Mouse (Mus musculus) macrophage (primary cell): Measurements from ENCODE around the gene Cfap299. TPM values are rescaled to one million over a fixed set of nuclear protein-coding genes. Genes with fewer than 3 reads are reported as not detected.
"Not testable (repeated sequence)": the region's sequence is repeated elsewhere in the genome, so short reads cannot be mapped to it uniquely, and the experiment has no call there.

Experiments
- H3K27ac ChIP-seq: fragments of 350-480 bp; formaldehyde crosslinking; 2 replicates; pipeline ENCODE4 v1.9.0; 2021
- H3K36me3 ChIP-seq: fragments of 350-480 bp; formaldehyde crosslinking; 2 replicates; pipeline ENCODE4 v1.9.0; 2021; ENCODE audit errors: inconsistent target
- H3K4me3 ChIP-seq: fragments of 350-480 bp; formaldehyde crosslinking; 2 replicates; pipeline ENCODE4 v1.9.0; 2021; ENCODE audit errors: inconsistent target
- H3K79me2 ChIP-seq: fragments of 350-480 bp; formaldehyde crosslinking; 2 replicates; pipeline ENCODE4 v1.9.0; 2021; ENCODE audit errors: inconsistent target
- WGBS: methylation state at CpG from one replicate; pipeline ENCODE4 v1.1.7; 2026; ENCODE audit warnings: inconsistent platforms; ENCODE audit not compliant: missing documents; 5-methylcytosine and 5-hydroxymethylcytosine counted together
- polyA plus RNA-seq: library from polyadenylated mRNA; stranded (reverse); fragments of 250-400 nt; gene quantifications from 3 replicates; pipeline ENCODE4 v1.2.4, GENCODE M21; 2018; ENCODE audit warnings: inconsistent platforms
- total RNA-seq, 78 experiments: library from RNA; depleted of rRNA; stranded (reverse); fragments of 250-400 nt; gene quantifications; 1 replicate in 9 of 78; 2 replicates in 24 of 78; 3 replicates in 43 of 78; 4 replicates in 2 of 78; pipeline ENCODE4 v1.2.4; 2018; ENCODE audit warnings: inconsistent platforms in 56 of 78

Cfap299 gene
- total RNA-seq (2018; cell fraction: chromatin; rRNA removed) = not detected
- not detected for total RNA-seq (2018; cell fraction: cytosol; rRNA removed)
- total RNA-seq (2018; cell fraction: nucleus; rRNA removed) = not detected
- polyA plus RNA-seq = not detected in 3 replicates

DNA sequence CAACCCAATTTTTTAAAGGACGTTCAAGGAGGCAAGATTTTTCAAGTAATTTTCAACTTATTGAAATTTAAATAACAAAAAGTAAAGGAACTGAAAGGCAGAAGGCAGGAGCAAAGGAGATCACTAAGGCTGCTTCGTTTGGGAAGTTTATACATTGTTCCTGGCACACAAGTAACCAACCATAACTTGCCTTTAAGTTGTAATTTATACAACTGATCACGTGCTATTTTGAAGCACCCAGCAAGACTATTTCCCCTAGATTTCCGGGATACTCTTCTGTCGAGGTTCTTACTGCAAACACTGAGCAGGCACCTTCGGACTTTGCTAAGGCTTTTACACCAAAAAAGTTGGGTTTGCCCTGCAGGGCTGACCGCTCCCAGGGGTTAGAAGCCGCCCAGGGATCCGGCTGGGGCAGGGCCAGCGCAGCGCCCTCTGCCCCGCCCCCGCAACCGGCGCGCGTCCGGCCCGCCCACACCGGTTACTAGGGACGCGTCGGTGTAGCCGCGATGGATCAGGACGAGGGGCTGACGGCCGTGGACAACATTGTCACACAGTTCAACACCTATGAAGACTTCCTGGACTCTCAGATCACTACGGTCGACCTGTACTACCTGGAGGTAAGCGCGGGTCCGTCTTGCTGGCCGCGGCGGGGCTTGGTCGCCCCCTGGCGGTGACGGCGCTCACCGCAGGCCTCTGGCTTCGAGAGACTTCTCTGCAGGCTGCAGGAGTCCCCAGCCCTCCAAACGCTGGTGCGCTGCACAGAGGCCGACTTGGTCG, at the start of gene Cfap299:
Cfap299 (plus strand) TSS at position 457 of the 777 bp plus-strand sequence.
- 1% methylated on average over 46 of the region's 46 CpGs for WGBS
- Histone ChIP-seq H3K36me3 (no peaks in the 10 kb centered on the region), H3K79me2 (no peaks in the 10 kb centered on the region), H3K4me3 (no peak within 1 kb of the TSS), H3K27ac (no peak within 1 kb of the TSS)

DNA sequence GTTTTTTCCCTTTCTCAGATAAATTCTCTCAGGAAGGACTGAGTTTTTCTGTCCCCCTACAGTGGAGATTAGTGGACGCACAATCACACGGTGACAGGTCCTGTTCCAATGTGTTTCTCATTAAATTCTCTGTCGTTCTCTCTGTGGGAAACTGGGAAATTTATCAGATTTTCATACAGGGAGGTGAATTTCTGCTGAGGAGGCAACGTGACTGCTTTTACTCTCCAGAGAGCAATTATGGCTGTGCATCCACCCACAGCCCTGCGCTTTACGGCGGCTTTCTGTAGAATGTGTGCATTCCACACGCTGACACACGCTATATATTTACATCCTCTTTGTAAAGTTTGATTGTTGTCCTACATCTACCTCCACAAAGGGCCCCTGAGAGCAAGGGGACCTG, 47.1 kb upstream of the Cfap299 start:
- no peak overlapping the region for H3K27ac ChIP-seq
- no peak overlapping the region for H3K4me3 ChIP-seq
- no peaks in the 10 kb centered on the region for H3K36me3 ChIP-seq
- H3K79me2 ChIP-seq = no peaks in the 10 kb centered on the region
- 88% methylated on average over 9 of the region's 9 CpGs for WGBS

DNA sequence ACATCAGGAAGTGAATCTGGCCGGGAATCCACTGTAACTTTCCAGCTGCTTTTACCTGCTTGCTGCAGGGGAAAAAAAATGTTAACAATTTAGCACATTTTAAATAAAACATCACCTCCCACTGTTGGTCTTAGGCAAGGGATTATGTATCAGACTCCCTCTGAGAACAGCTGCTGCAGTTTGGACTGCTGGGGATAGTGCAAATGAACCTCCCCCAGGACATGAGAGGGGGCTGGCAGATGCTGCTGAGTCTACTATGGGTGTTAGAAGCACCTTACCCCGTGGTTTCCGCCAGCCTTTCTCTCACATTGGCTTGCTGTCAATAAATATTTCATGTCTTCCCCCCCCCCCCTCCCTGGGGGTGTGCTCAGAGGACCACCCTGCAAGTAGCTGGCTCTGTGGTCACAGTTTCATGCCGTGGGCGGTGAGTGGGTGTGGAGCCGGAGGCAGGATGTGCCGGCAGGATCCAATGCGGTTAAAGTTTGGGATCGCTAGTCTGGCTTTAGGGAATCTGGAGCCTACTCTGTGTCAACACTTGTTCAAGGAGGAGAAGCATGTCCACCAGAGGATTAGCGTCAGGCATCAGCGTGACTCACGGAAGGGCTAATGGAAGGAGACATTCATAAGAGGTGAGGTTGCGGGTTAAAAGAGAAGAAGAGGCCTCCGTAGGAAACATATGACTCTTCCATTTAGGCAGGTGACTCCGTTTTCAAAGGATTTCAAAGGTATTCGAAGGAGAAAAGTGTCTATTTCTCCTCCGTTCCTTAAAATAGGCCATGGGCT, 45.2 kb upstream of the Cfap299 start:
- 47% methylated on average over 17 of the region's 17 CpGs for WGBS
- Histone ChIP-seq H3K36me3 (no peaks in the 10 kb centered on the region), H3K79me2 (no peaks in the 10 kb centered on the region), H3K27ac (no peak overlapping the region), H3K4me3 (no peak overlapping the region)

DNA sequence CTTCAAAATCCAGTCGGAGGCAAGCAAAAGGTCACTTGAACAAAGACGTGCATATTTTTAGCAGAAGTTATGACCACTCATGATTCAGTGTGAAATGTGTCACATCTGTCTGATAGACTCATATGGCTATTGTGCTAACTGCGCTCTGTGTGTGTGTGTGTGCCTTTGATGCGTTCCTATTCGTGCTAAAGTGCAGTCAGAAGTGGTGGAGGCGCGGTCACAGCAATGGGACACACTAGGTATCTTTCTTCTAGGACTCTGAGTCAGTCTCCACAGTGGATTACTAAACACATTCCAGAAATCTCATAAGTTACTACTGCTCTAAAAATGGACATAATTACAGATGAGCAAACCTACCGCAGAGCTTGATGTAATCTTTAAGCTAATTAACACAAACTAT, 38.5 kb upstream of the Cfap299 start:
- H3K36me3 ChIP-seq = no peaks in the 10 kb centered on the region
- H3K27ac ChIP-seq = no peak overlapping the region
- no peaks in the 10 kb centered on the region for H3K79me2 ChIP-seq
- H3K4me3 ChIP-seq = no peak overlapping the region
- WGBS = 91% methylated on average over 7 of the region's 8 CpGs

DNA sequence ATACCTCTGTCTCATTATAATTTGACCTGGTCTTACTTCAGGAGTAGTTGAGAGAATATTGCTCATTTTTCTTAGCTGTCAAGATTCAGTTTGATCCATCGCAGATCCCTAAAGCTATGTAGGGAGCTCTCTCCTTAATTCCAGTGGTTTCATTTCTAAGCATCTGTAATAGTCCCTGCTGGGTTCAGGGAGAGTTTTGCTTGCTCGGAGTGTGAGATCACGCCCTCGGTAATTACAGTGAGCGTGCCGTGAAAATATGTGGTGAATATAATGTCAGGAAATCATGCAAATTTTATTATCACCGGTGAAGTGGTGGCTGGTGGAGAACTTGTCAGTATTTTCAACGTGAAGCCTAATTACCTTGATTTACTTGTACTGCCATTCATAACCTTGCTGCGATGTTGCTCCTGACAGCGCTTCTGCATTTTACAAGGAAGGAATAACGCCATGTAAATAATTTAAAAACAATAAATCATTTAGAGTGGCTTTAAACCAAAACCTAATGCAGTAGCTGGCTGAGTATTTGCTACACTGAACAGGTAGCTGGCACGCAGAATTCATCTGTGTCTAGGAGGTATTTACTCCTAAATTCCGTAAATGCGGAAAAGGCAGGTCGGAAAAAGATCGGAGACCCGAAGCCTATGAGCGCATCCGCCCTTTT, 36.6 kb upstream of the Cfap299 start:
- H3K4me3 ChIP-seq = no peak overlapping the region
- no peak overlapping the region for H3K27ac ChIP-seq
- WGBS = 9% methylated on average over 19 of the region's 19 CpGs
- no peaks in the 10 kb centered on the region for H3K79me2 ChIP-seq
- no peaks in the 10 kb centered on the region for H3K36me3 ChIP-seq

DNA sequence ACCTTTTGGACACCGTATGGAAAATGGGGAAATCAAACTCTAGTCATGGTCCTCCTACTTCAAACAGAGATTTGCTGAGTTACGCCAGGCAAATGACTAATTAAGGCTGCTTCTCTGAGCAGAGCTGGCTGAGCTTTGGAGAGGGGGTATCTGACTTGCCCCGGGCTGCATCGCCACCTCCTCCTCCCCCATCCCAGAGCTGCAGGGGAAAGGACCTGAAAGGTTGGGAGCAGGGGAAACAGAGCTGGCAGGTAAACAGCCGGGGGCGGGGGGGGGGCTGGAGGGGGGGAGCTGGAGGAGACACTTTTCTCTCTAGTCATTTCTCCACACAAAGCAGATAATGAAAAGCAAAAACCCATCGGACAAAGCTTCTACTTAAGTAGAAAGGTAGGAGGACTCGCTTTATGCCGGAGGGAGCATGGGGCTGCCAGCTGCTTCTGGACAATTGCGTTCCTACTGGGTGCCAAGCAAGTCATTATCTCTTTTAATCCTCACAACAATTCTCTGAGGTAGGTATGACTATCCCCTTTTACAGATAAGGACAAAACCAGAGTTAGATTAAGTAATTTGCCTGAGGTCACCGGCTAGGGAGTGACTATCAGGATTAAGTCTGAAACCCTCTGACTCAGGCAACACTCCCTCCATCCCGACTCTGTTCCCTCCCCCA, 35.9 kb upstream of the Cfap299 start:
- no peak overlapping the region for H3K4me3 ChIP-seq
- H3K79me2 ChIP-seq = no peaks in the 10 kb centered on the region
- no peaks in the 10 kb centered on the region for H3K36me3 ChIP-seq
- 10% methylated on average over 12 of the region's 12 CpGs for WGBS
- H3K27ac ChIP-seq = no peak overlapping the region

DNA sequence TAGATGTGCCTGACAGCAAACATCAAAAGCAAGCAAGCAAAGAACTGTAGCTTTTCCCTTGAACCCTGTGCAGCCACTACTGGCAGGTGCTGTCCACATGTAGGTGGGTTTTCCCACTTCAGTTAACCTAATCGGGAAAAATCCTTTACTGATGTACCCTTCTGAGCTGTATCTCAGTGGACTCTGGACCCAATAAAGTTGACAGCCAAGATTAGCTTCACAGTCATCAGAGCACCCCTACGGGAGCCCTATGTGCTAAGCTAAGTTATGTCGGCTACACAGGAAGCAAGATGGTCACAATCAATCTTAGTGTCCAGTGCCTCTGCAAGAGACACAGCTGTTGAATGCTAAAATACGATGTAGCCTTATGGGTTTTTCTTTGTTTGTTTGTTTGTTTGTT, 29.0 kb upstream of the Cfap299 start:
- Histone ChIP-seq H3K36me3 (no peaks in the 10 kb centered on the region), H3K27ac (no peak overlapping the region), H3K4me3 (no peak overlapping the region), H3K79me2 (no peaks in the 10 kb centered on the region)
- WGBS = 83% methylated on average over 4 of the region's 4 CpGs

DNA sequence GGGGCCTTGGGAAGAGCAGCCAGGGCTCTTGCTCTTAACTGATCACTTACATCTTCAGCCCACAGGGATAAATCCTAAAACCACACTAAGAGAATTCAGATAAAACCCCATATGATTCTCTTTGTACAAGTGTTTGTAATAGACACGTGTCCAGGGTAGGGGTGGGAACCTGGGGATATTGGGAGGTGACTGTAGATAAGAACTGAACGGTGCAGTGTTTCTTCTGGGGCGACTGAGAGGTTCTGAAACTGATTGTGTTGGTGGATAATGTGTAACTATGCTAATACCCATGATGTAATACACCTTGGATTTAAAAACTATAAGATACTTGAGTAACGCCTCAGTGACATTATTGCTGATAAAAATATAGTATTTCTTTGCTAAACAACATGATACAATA, 23.4 kb upstream of the Cfap299 start:
- H3K79me2 ChIP-seq = no peaks in the 10 kb centered on the region
- WGBS = 92% methylated on average over 2 of the region's 4 CpGs
- no peaks in the 10 kb centered on the region for H3K36me3 ChIP-seq
- no peak overlapping the region for H3K4me3 ChIP-seq
- H3K27ac ChIP-seq = no peak overlapping the region

DNA sequence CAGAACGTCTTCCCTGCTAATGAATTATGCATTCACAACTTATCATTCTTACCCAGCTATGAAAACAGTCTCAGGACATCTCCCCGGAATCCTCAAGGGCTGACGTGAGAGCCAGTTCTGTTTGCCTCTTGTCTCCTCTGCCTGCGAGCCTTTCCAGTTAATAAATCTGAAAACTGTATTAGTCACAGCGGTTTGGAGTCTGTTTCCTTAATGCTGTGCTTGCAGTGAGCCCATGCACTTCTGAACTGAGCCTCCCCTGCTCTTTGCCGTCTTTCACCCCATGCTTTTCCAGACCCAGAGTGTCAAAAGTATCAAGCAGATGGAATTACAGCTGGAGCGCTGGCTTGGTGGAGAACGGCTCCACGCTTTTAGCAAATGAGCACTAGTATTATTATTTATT, 22.6 kb upstream of the Cfap299 start:
- H3K79me2 ChIP-seq = no peaks in the 10 kb centered on the region
- H3K36me3 ChIP-seq = no peaks in the 10 kb centered on the region
- 81% methylated on average over 9 of the region's 9 CpGs for WGBS
- no peak overlapping the region for H3K27ac ChIP-seq
- no peak overlapping the region for H3K4me3 ChIP-seq

DNA sequence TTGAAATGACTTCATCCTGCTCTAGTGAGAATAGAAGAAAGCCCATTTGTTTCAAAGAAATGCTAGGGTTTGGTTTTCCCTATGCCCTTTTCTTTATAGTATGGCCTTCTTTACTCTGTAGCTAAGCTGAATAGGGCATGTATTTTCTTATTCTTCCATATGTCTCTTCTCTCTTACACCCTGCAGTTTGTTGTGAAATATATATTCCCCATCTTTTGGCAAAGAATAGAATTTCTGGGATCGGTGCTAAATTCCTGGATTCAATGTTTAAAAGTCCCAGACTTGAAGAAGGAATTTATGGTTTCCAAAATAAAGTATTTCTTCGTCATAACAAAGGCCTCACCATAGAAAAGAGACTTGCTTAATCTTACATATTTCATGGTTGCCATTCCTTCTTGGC, 2.5 kb upstream of the Cfap299 start:
- H3K79me2 ChIP-seq = no peaks in the 10 kb centered on the region
- no peak overlapping the region for H3K27ac ChIP-seq
- H3K4me3 ChIP-seq = no peak overlapping the region
- 100% methylated on average over 2 of the region's 2 CpGs for WGBS
- no peaks in the 10 kb centered on the region for H3K36me3 ChIP-seq

DNA sequence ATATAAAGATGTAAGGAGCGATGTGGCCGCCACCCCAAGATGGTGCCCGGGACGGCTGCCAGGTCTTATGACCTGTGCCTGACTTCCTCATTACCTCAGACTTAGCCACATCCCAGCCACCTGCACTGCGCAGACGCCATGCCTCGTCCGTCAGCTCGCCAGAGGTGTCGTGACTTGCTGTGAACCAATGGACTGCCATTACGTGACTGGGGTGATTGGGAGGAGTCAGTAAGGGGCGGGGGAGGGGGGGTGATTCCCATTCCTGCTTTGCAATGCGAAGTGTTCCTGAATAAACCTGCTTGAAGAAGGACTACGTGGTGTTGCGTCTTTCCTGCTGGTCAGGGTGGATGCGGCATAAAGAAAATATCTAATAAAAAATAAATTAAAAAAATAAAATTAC, 14.6 kb downstream of the Cfap299 start:
- H3K27ac ChIP-seq, H3K4me3 ChIP-seq, H3K36me3 ChIP-seq, H3K79me2 ChIP-seq: not testable (repeated sequence)
- WGBS = 85% methylated on average over 14 of the region's 16 CpGs

DNA sequence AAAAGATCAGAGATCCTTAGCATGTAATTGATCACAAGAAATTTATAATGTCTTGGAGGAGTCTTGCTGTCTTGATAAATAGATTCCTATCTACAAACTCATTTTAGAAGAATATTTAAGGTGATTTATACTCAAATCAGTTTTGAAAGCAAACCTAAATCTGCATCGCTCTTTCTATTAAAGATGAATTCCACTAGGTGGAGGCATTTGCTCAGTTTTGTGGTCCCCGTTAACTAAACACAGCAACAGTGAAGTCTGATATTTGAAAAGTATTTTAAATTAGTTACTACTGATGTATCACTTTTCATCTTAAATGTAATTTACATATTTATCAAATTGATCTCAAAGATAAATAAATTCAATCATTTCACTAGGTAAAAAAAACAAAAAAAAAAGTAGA, 15.5 kb downstream of the Cfap299 start:
- Histone ChIP-seq H3K4me3 (no peak overlapping the region), H3K79me2 (no peaks in the 10 kb centered on the region), H3K27ac (no peak overlapping the region), H3K36me3 (no peaks in the 10 kb centered on the region)
- 59% methylated on average over 2 of the region's 2 CpGs for WGBS

DNA sequence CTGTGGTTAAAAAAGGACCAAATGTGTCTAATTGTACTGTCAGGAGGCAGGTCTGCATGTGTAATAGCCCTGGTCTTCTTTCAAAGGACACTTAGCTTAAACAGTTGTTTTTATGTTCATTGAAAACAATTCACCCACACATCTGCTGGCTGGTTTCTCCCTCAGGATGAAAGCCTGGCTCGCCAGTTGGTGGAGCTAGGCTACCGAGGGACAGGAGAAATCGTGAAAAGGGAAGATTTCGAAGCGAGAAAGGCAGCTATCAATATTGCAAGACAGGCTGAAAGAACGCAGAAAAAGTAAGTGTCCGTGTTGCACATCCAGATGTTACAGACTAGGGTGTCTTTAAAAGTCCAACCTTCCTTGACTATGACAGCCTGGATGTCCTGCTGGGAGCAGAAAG, 17.0 kb downstream of the Cfap299 start:
- H3K36me3 ChIP-seq = no peaks in the 10 kb centered on the region
- no peaks in the 10 kb centered on the region for H3K79me2 ChIP-seq
- WGBS = 71% methylated on average over 7 of the region's 7 CpGs
- H3K27ac ChIP-seq = no peak overlapping the region
- no peak overlapping the region for H3K4me3 ChIP-seq

DNA sequence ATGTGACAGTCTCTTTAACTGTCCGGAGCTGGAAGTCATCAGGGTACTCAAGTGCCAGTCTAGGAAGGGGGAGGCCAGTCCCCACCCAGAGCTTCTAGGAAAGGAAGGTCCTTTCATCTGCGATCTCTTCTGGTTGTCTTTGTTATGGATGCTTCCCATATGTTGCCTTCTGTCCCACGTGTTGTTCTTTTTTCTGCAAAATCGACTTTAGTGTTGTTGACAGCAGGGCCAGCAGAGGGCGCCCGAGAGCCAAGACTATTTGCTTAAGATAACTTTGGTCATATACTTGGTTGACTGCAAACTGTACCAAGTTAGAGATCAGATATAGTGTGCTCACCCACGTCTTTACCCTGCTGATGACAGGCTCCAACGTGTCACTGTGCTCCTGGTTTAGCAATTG, 19.5 kb downstream of the Cfap299 start:
- H3K4me3 ChIP-seq = no peak overlapping the region
- H3K27ac ChIP-seq = no peak overlapping the region
- 16% methylated on average over 8 of the region's 8 CpGs for WGBS
- H3K36me3 ChIP-seq = no peaks in the 10 kb centered on the region
- no peaks in the 10 kb centered on the region for H3K79me2 ChIP-seq
